Mouse (Mus musculus): ENCODE measurements around the gene Mpig6b. TPM values are rescaled to one million over a fixed set of nuclear protein-coding genes. Genes with fewer than 3 reads are reported as not detected.

Mpig6b gene
- polyA plus RNA-seq, 1 experiment from 2014 or later: 0.72 TPM

- Histone ChIP-seq H3K4me1 (no peaks in the 10 kb centered on the region), H3K36me3 (replicated peaks) (peaks cover 100% of the 10 kb centered on the region), H3K9me3 (no peaks in the 10 kb centered on the region), H3K27ac (no peak overlapping the region), H3K27me3 (ENCODE audit: poor library complexity, severe bottlenecking) (no peaks in the 10 kb centered on the region), H3K4me3 (no peak overlapping the region)
- 93% methylated on average over 6 of the region's 6 CpGs for WGBS
- DNase-seq (ENCODE audit: extremely low spot score, low spot score): no peak
These were observed 52.8 kb downstream of the Mpig6b start for GRCm38 (mm10) chr17:35013221-35013620.

Other genes starting within 250 kb of the Mpig6b start
- 28.6 and 31.6 TPM in 2 replicates for gene Stk19, start 229.2 kb downstream of the Mpig6b start, polyA plus RNA-seq (2016; fragmentation: Nextera tagmentation; extraction: Ambion mirVana)
- 80.2 and 83.0 TPM in 2 replicates for gene Dxo, start 229.2 kb downstream of the Mpig6b start, polyA plus RNA-seq (2016; fragmentation: Nextera tagmentation; extraction: Ambion mirVana)
- gene Skiv2l, start 216.0 kb downstream of the Mpig6b start, polyA plus RNA-seq (2016; fragmentation: Nextera tagmentation; extraction: Ambion mirVana): 58.0 and 58.3 TPM in 2 replicates
- 150 and 153 TPM in 2 replicates for gene Nelfe, start 215.8 kb downstream of the Mpig6b start, polyA plus RNA-seq (2016; fragmentation: Nextera tagmentation; extraction: Ambion mirVana)
- gene Cfb, start 203.7 kb downstream of the Mpig6b start, polyA plus RNA-seq (2016; fragmentation: Nextera tagmentation; extraction: Ambion mirVana): 1.8 and 2.7 TPM in 2 replicates
- 6.6 and 7.0 TPM in 2 replicates for gene Zbtb12, start 186.7 kb downstream of the Mpig6b start, polyA plus RNA-seq (2016; fragmentation: Nextera tagmentation; extraction: Ambion mirVana)
- 0.05 and 0.11 TPM in 2 replicates for gene Gm20547, start 184.1 kb downstream of the Mpig6b start, polyA plus RNA-seq (2016; fragmentation: Nextera tagmentation; extraction: Ambion mirVana)
- 0.83 and 1.7 TPM in 2 replicates for gene C2, start 167.9 kb downstream of the Mpig6b start, polyA plus RNA-seq (2016; fragmentation: Nextera tagmentation; extraction: Ambion mirVana)
- 93.3 and 98.8 TPM in 2 replicates for gene Ehmt2, start 167.7 kb downstream of the Mpig6b start, polyA plus RNA-seq (2016; fragmentation: Nextera tagmentation; extraction: Ambion mirVana)
- gene Slc44a4, start 151.7 kb downstream of the Mpig6b start, polyA plus RNA-seq (2016; fragmentation: Nextera tagmentation; extraction: Ambion mirVana): 0.06 and 0.11 TPM in 2 replicates
- 18.2 and 18.8 TPM in 2 replicates for gene Neu1, start 134.9 kb downstream of the Mpig6b start, polyA plus RNA-seq (2016; fragmentation: Nextera tagmentation; extraction: Ambion mirVana)
- gene Hspa1b, start 106.9 kb downstream of the Mpig6b start, polyA plus RNA-seq (2016; fragmentation: Nextera tagmentation; extraction: Ambion mirVana): 0.07 TPM in 1 of 2 replicates, not detected in the other
- not detected in 2 replicates for gene Gm20481, start 96.3 kb downstream of the Mpig6b start, polyA plus RNA-seq (2016; fragmentation: Nextera tagmentation; extraction: Ambion mirVana)
- 0.94 and 2.1 TPM in 2 replicates for gene Hspa1a, start 94.0 kb downstream of the Mpig6b start, polyA plus RNA-seq (2016; fragmentation: Nextera tagmentation; extraction: Ambion mirVana)
- 1.1 TPM in 2 replicates for gene Hspa1l, start 93.5 kb downstream of the Mpig6b start, polyA plus RNA-seq (2016; fragmentation: Nextera tagmentation; extraction: Ambion mirVana)
- gene Lsm2, start 84.3 kb downstream of the Mpig6b start, polyA plus RNA-seq (2016; fragmentation: Nextera tagmentation; extraction: Ambion mirVana): 363 and 375 TPM in 2 replicates
- gene Vars, start 65.2 kb downstream of the Mpig6b start, polyA plus RNA-seq (2016; fragmentation: Nextera tagmentation; extraction: Ambion mirVana): 229 and 234 TPM in 2 replicates
- 0.19 and 0.22 TPM in 2 replicates for gene Vwa7, start 49.6 kb downstream of the Mpig6b start, polyA plus RNA-seq (2016; fragmentation: Nextera tagmentation; extraction: Ambion mirVana)
- 3.0 and 4.1 TPM in 2 replicates for gene Sapcd1, start 38.2 kb downstream of the Mpig6b start, polyA plus RNA-seq (2016; fragmentation: Nextera tagmentation; extraction: Ambion mirVana)
- 4.3 and 5.1 TPM in 2 replicates for gene Msh5, start 19.4 kb downstream of the Mpig6b start, polyA plus RNA-seq (2016; fragmentation: Nextera tagmentation; extraction: Ambion mirVana)
- 174 and 179 TPM in 2 replicates for gene Clic1, start 16.2 kb downstream of the Mpig6b start, polyA plus RNA-seq (2016; fragmentation: Nextera tagmentation; extraction: Ambion mirVana)
- gene Ddah2, start 7.1 kb downstream of the Mpig6b start, polyA plus RNA-seq (2016; fragmentation: Nextera tagmentation; extraction: Ambion mirVana): 414 and 441 TPM in 2 replicates
- gene Ly6g6c, start 796 bp downstream of the Mpig6b start, polyA plus RNA-seq (2016; fragmentation: Nextera tagmentation; extraction: Ambion mirVana): 0.25 TPM in 1 of 2 replicates, not detected in the other
- 1.00 TPM in 1 of 2 replicates, not detected in the other for gene Ly6g6e, start 10.7 kb upstream of the Mpig6b start, polyA plus RNA-seq (2016; fragmentation: Nextera tagmentation; extraction: Ambion mirVana)
- 1.8 and 2.0 TPM in 2 replicates for gene Ly6g6d, start 11.9 kb upstream of the Mpig6b start, polyA plus RNA-seq (2016; fragmentation: Nextera tagmentation; extraction: Ambion mirVana)
- gene Ly6g6f, start 19.4 kb upstream of the Mpig6b start, polyA plus RNA-seq (2016; fragmentation: Nextera tagmentation; extraction: Ambion mirVana): 0.46 and 0.69 TPM in 2 replicates
- gene Abhd16a, start 23.1 kb upstream of the Mpig6b start, polyA plus RNA-seq (2016; fragmentation: Nextera tagmentation; extraction: Ambion mirVana): 51.8 and 52.7 TPM in 2 replicates
- gene Ly6g5c, start 42.1 kb upstream of the Mpig6b start, polyA plus RNA-seq (2016; fragmentation: Nextera tagmentation; extraction: Ambion mirVana): not detected in 2 replicates
- 1.2 and 1.4 TPM in 2 replicates for gene Ly6g5b, start 49.2 kb upstream of the Mpig6b start, polyA plus RNA-seq (2016; fragmentation: Nextera tagmentation; extraction: Ambion mirVana)
- gene Gpank1, start 55.3 kb upstream of the Mpig6b start, polyA plus RNA-seq (2016; fragmentation: Nextera tagmentation; extraction: Ambion mirVana): 33.9 and 42.2 TPM in 2 replicates
- 290 and 303 TPM in 2 replicates for gene Csnk2b, start 55.9 kb upstream of the Mpig6b start, polyA plus RNA-seq (2016; fragmentation: Nextera tagmentation; extraction: Ambion mirVana)
- gene D17H6S53E, start 60.2 kb upstream of the Mpig6b start, polyA plus RNA-seq (2016; fragmentation: Nextera tagmentation; extraction: Ambion mirVana): 7.8 and 10.6 TPM in 2 replicates
- gene Apom, start 65.9 kb upstream of the Mpig6b start, polyA plus RNA-seq (2016; fragmentation: Nextera tagmentation; extraction: Ambion mirVana): 0.74 and 0.97 TPM in 2 replicates
- gene Bag6, start 69.0 kb upstream of the Mpig6b start, polyA plus RNA-seq (2016; fragmentation: Nextera tagmentation; extraction: Ambion mirVana): 65.9 and 69.0 TPM in 2 replicates
- 195 and 200 TPM in 2 replicates for gene Prrc2a, start 98.7 kb upstream of the Mpig6b start, polyA plus RNA-seq (2016; fragmentation: Nextera tagmentation; extraction: Ambion mirVana)
- gene Aif1, start 109.9 kb upstream of the Mpig6b start, polyA plus RNA-seq (2016; fragmentation: Nextera tagmentation; extraction: Ambion mirVana): 3.3 and 3.9 TPM in 2 replicates
- 3.3 and 4.7 TPM in 2 replicates for gene Lst1, start 122.3 kb upstream of the Mpig6b start, polyA plus RNA-seq (2016; fragmentation: Nextera tagmentation; extraction: Ambion mirVana)
- gene Ltb, start 128.3 kb upstream of the Mpig6b start, polyA plus RNA-seq (2016; fragmentation: Nextera tagmentation; extraction: Ambion mirVana): 0.16 and 0.32 TPM in 2 replicates
- gene Tnf, start 135.8 kb upstream of the Mpig6b start, polyA plus RNA-seq (2016; fragmentation: Nextera tagmentation; extraction: Ambion mirVana): 0.10 TPM in 1 of 2 replicates, not detected in the other
- gene Lta, start 139.2 kb upstream of the Mpig6b start, polyA plus RNA-seq (2016; fragmentation: Nextera tagmentation; extraction: Ambion mirVana): not detected in 2 replicates
- gene Gm16181, start 154.7 kb upstream of the Mpig6b start, polyA plus RNA-seq (2016; fragmentation: Nextera tagmentation; extraction: Ambion mirVana): 0.53 TPM in 1 of 2 replicates, not detected in the other
- 7.0 and 7.7 TPM in 2 replicates for gene Atp6v1g2, start 167.5 kb upstream of the Mpig6b start, polyA plus RNA-seq (2016; fragmentation: Nextera tagmentation; extraction: Ambion mirVana)
- 10.0 and 11.5 TPM in 2 replicates for gene Nfkbil1, start 169.6 kb upstream of the Mpig6b start, polyA plus RNA-seq (2016; fragmentation: Nextera tagmentation; extraction: Ambion mirVana)
- gene Ddx39b, start 175.6 kb upstream of the Mpig6b start, polyA plus RNA-seq (2016; fragmentation: Nextera tagmentation; extraction: Ambion mirVana): 757 and 759 TPM in 2 replicates
- 57.8 and 58.6 TPM in 2 replicates for gene H2-D1, start 196.5 kb upstream of the Mpig6b start, polyA plus RNA-seq (2016; fragmentation: Nextera tagmentation; extraction: Ambion mirVana)